Mouse (Mus musculus): Measurements from ENCODE around the gene Nudt13. TPM values are rescaled to one million over a fixed set of nuclear protein-coding genes. Genes with fewer than 3 reads are reported as not detected.
"Not testable (repeated sequence)": the region's sequence is repeated elsewhere in the genome, so short reads cannot be mapped to it uniquely, and the experiment has no call there.

Nudt13 gene
- polyA plus RNA-seq, 1 experiment from 2014 or later, result 6.3 TPM

GRCm38 (mm10) chr14:20291391-20291790 is 3.1 kb upstream of the Nudt13 start:
- DNase-seq, result no peak
- no peak for ATAC-seq (ENCODE audit: low read depth)
- Histone ChIP-seq H3K27me3 (no peaks in the 10 kb centered on the region), H3K4me1 (replicated peaks) (peaks cover 23% of the 10 kb centered on the region), H3K4me3 (replicated peaks) (no peak overlapping the region), H3K36me3 (no peaks in the 10 kb centered on the region), H3K4me2 (no peak overlapping the region), H3K9ac (no peak overlapping the region), H3K27ac (no peak overlapping the region), H3K9me3 (replicated peaks) (no peaks in the 10 kb centered on the region)
- WGBS (ENCODE audit: insufficient replicate concordance), result 52% methylated on average over 4 of the region's 4 CpGs

- Histone ChIP-seq H3K9me3 (replicated peaks) (no peaks in the 10 kb centered on the region), H3K27ac (no peak overlapping the region), H3K27me3 (no peaks in the 10 kb centered on the region), H3K9ac (peak overlapping the region; percentile 68), H3K4me1 (replicated peaks) (peaks cover 23% of the 10 kb centered on the region), H3K4me2 (peak overlapping the region; percentile 74), H3K36me3 (no peaks in the 10 kb centered on the region), H3K4me3 (replicated peaks) (peak overlapping the region; percentile 69)
- ATAC-seq (ENCODE audit: low read depth) (no peak), DNase-seq (no peak)
- WGBS (ENCODE audit: insufficient replicate concordance), result 45% methylated on average over 8 of the region's 8 CpGs
These were observed 450 bp downstream of the Nudt13 start for GRCm38 (mm10) chr14:20294947-20295346.

- Histone ChIP-seq H3K27ac (no peak overlapping the region), H3K4me3 (replicated peaks) (no peak overlapping the region), H3K4me1 (replicated peaks) (peaks cover 12% of the 10 kb centered on the region), H3K4me2 (no peak overlapping the region), H3K9me3 (replicated peaks) (no peaks in the 10 kb centered on the region), H3K27me3 (no peaks in the 10 kb centered on the region), H3K9ac (no peak overlapping the region), H3K36me3 (0 out of 2 replicates have a peak, but pooled peaks cover 3% of the 10 kb centered on the region)
- ATAC-seq (ENCODE audit: low read depth) (no peak), DNase-seq (no peak)
- WGBS (ENCODE audit: insufficient replicate concordance), result 73% methylated on average over 3 of the region's 3 CpGs
These were observed 3.1 kb downstream of the Nudt13 start for GRCm38 (mm10) chr14:20297616-20298015.

- H3K4me1 ChIP-seq (replicated peaks), result peaks cover 12% of the 10 kb centered on the region
- no peaks in the 10 kb centered on the region for H3K27me3 ChIP-seq
- 0 out of 2 replicates have a peak, but pooled peaks cover 3% of the 10 kb centered on the region for H3K36me3 ChIP-seq
- H3K27ac ChIP-seq, result no peak overlapping the region
- H3K9me3 ChIP-seq (replicated peaks), result no peaks in the 10 kb centered on the region
- ATAC-seq (ENCODE audit: low read depth) (no peak), DNase-seq (no peak)
- no peak overlapping the region for H3K9ac ChIP-seq
- 70% methylated on average over 3 of the region's 3 CpGs for WGBS (ENCODE audit: insufficient replicate concordance)
- H3K4me3 ChIP-seq (replicated peaks), result no peak overlapping the region
- no peak overlapping the region for H3K4me2 ChIP-seq
These were observed 3.6 kb downstream of the Nudt13 start for GRCm38 (mm10) chr14:20298131-20298530.

- ATAC-seq (ENCODE audit: low read depth); DNase-seq; H3K4me1 ChIP-seq (replicated peaks); H3K4me2 ChIP-seq; H3K4me3 ChIP-seq (replicated peaks); H3K27ac ChIP-seq; H3K27me3 ChIP-seq; H3K9me3 ChIP-seq (replicated peaks); H3K9ac ChIP-seq: not testable (repeated sequence)
- H3K36me3 ChIP-seq, result peaks cover 24% of the 10 kb centered on the region; the same call in 1 of the 2 replicates
- WGBS (ENCODE audit: insufficient replicate concordance), result 47% methylated on average over 2 of the region's 2 CpGs
These were observed 10.6 kb downstream of the Nudt13 start for GRCm38 (mm10) chr14:20305085-20305484.

GRCm38 (mm10) chr14:20315137-20315536 is 20.6 kb downstream of the Nudt13 start:
- H3K27me3 ChIP-seq, result no peaks in the 10 kb centered on the region
- WGBS (ENCODE audit: insufficient replicate concordance), result 56% methylated on average over 1 of the region's 1 CpGs
- H3K9me3 ChIP-seq (replicated peaks), result no peaks in the 10 kb centered on the region
- no peak overlapping the region for H3K4me2 ChIP-seq
- no peak overlapping the region for H3K4me3 ChIP-seq (replicated peaks)
- no peaks in the 10 kb centered on the region for H3K4me1 ChIP-seq (replicated peaks)
- peaks cover 30% of the 10 kb centered on the region for H3K36me3 ChIP-seq
- no peak overlapping the region for H3K27ac ChIP-seq
- ATAC-seq (ENCODE audit: low read depth), result no peak
- no peak for DNase-seq
- no peak overlapping the region for H3K9ac ChIP-seq

- WGBS (ENCODE audit: insufficient replicate concordance), result 71% methylated on average over 3 of the region's 3 CpGs
- no peaks in the 10 kb centered on the region for H3K27me3 ChIP-seq
- no peaks in the 10 kb centered on the region for H3K4me1 ChIP-seq (replicated peaks)
- no peak overlapping the region for H3K4me2 ChIP-seq
- no peak overlapping the region for H3K9ac ChIP-seq
- DNase-seq, result peak; percentile 9
- no peak overlapping the region for H3K4me3 ChIP-seq (replicated peaks)
- H3K27ac ChIP-seq, result no peak overlapping the region
- no peak for ATAC-seq (ENCODE audit: low read depth)
- no peaks in the 10 kb centered on the region for H3K9me3 ChIP-seq (replicated peaks)
- H3K36me3 ChIP-seq, result peaks cover 46% of the 10 kb centered on the region
These were observed 24.9 kb downstream of the Nudt13 start for GRCm38 (mm10) chr14:20319420-20319819.

GRCm38 (mm10) chr14:20324196-20324595 is 29.7 kb downstream of the Nudt13 start:
- DNase-seq (no peak), ATAC-seq (ENCODE audit: low read depth) (no peak)
- no peak overlapping the region for H3K4me3 ChIP-seq (replicated peaks)
- H3K4me2 ChIP-seq, result no peak overlapping the region
- no peaks in the 10 kb centered on the region for H3K27me3 ChIP-seq
- peaks cover 70% of the 10 kb centered on the region for H3K36me3 ChIP-seq
- H3K4me1 ChIP-seq (replicated peaks), result no peaks in the 10 kb centered on the region
- 89% methylated on average over 9 of the region's 9 CpGs for WGBS (ENCODE audit: insufficient replicate concordance)
- no peaks in the 10 kb centered on the region for H3K9me3 ChIP-seq (replicated peaks)
- H3K27ac ChIP-seq, result no peak overlapping the region
- H3K9ac ChIP-seq, result no peak overlapping the region

- no peak overlapping the region for H3K4me3 ChIP-seq (replicated peaks)
- peaks cover 73% of the 10 kb centered on the region for H3K36me3 ChIP-seq
- no peak for DNase-seq
These were observed 34.0 kb downstream of the Nudt13 start for GRCm38 (mm10) chr14:20328474-20328873.

GRCm38 (mm10) chr14:20331316-20331715 is 36.8 kb downstream of the Nudt13 start:
- DNase-seq (no peak), ATAC-seq (ENCODE audit: low read depth) (no peak)
- WGBS (ENCODE audit: insufficient replicate concordance), result 76% methylated on average over 4 of the region's 4 CpGs
- Histone ChIP-seq H3K9me3 (replicated peaks) (no peaks in the 10 kb centered on the region), H3K27ac (no peak overlapping the region), H3K9ac (no peak overlapping the region), H3K27me3 (no peaks in the 10 kb centered on the region), H3K4me3 (replicated peaks) (no peak overlapping the region), H3K36me3 (peaks cover 82% of the 10 kb centered on the region), H3K4me1 (replicated peaks) (no peaks in the 10 kb centered on the region), H3K4me2 (no peak overlapping the region)

More at GRCm38 (mm10) chr14:20328474-20328873, 34.0 kb downstream of the Nudt13 start:
- H3K9ac ChIP-seq, result no peak overlapping the region
- H3K4me1 ChIP-seq (replicated peaks), result no peaks in the 10 kb centered on the region
- H3K9me3 ChIP-seq (replicated peaks), result no peaks in the 10 kb centered on the region
- no peaks in the 10 kb centered on the region for H3K27me3 ChIP-seq
- WGBS (ENCODE audit: insufficient replicate concordance), result 83% methylated on average over 9 of the region's 9 CpGs
- no peak overlapping the region for H3K27ac ChIP-seq
- no peak for ATAC-seq (ENCODE audit: low read depth)
- no peak overlapping the region for H3K4me2 ChIP-seq

- H3K36me3 ChIP-seq, result peaks cover 75% of the 10 kb centered on the region
- WGBS (ENCODE audit: insufficient replicate concordance), result 84% methylated on average over 5 of the region's 5 CpGs
- no peak overlapping the region for H3K9ac ChIP-seq
These were observed 44.9 kb downstream of the Nudt13 start for GRCm38 (mm10) chr14:20339415-20339814.

GRCm38 (mm10) chr14:20340149-20340548 is 45.7 kb downstream of the Nudt13 start:
- H3K36me3 ChIP-seq, result peaks cover 77% of the 10 kb centered on the region
- ATAC-seq (ENCODE audit: low read depth) (peak; percentile 31), DNase-seq (peak; percentile 13)
- no peaks in the 10 kb centered on the region for H3K9me3 ChIP-seq (replicated peaks)
- H3K27me3 ChIP-seq, result no peaks in the 10 kb centered on the region
- no peak overlapping the region for H3K4me3 ChIP-seq (replicated peaks)
- H3K27ac ChIP-seq, result no peak overlapping the region
- peaks cover 11% of the 10 kb centered on the region for H3K4me1 ChIP-seq (replicated peaks)
- WGBS (ENCODE audit: insufficient replicate concordance), result 74% methylated on average over 8 of the region's 8 CpGs
- 0 out of 2 replicates have a peak overlapping the region, but pooled peaks have one; percentile 39 for H3K4me2 ChIP-seq
- no peak overlapping the region for H3K9ac ChIP-seq

More at GRCm38 (mm10) chr14:20339415-20339814, 44.9 kb downstream of the Nudt13 start:
- ATAC-seq (ENCODE audit: low read depth), result no peak
- Histone ChIP-seq H3K27ac (no peak overlapping the region), H3K9me3 (replicated peaks) (no peaks in the 10 kb centered on the region), H3K27me3 (no peaks in the 10 kb centered on the region), H3K4me1 (replicated peaks) (peaks cover 9% of the 10 kb centered on the region), H3K4me3 (replicated peaks) (no peak overlapping the region), H3K4me2 (no peak overlapping the region)
- no peak for DNase-seq
